Mouse (Mus musculus) heart, postnatal 0 days (tissue): ENCODE measurements around the gene Kcnmb1. TPM values are rescaled to one million over a fixed set of nuclear protein-coding genes. Genes with fewer than 3 reads are reported as not detected.
A peak's percentile ranks its signal among the peaks of the same experiment; 100 is the strongest.

Source experiments
- ATAC-seq: fragments of 200-750 bp; cut with Nextera tagmentation; 2 replicates; pipeline ENCODE4 v1.8.0; 2017; ENCODE audit warnings: low read depth, moderate number of reproducible peaks, moderate library complexity; ENCODE audit not compliant: insufficient read depth
- DNase-seq: peaks from one replicate; pipeline ENCODE4 v3.0.0-alpha.2; 2016; ENCODE audit warnings: low spot score
- H3K27ac ChIP-seq: fragments of 300-500 bp; sonication (generic); 2 replicates; pipeline ENCODE4 v1.5.1; 2014; ENCODE audit warnings: low read depth, mild to moderate bottlenecking
- H3K27me3 ChIP-seq: fragments of 300-500 bp; sonication (generic); 2 replicates; pipeline ENCODE4 v1.6.1; 2014; ENCODE audit warnings: low read length, mixed read lengths; ENCODE audit not compliant: control insufficient read depth, insufficient read depth
- H3K36me3 ChIP-seq: fragments of 300-500 bp; sonication (generic); replicated peaks from 2 replicates; pipeline ENCODE4 v1.6.1; 2014; ENCODE audit warnings: low read length, mixed read lengths; ENCODE audit not compliant: control insufficient read depth, insufficient read depth
- H3K4me1 ChIP-seq: fragments of 300-500 bp; sonication (generic); 2 replicates; pipeline ENCODE4 v1.6.1; 2014; ENCODE audit warnings: antibody characterized with exemption; ENCODE audit not compliant: control insufficient read depth, insufficient read depth
- H3K4me2 ChIP-seq: fragments of 300-500 bp; sonication (generic); 2 replicates; pipeline ENCODE4 v1.6.1; 2014; ENCODE audit warnings: low read depth, mild to moderate bottlenecking, low read length, moderate library complexity
- H3K4me3 ChIP-seq: fragments of 300-500 bp; sonication (generic); 2 replicates; pipeline ENCODE4 v1.5.1; 2014; ENCODE audit warnings: low read depth, low read length
- H3K9ac ChIP-seq: fragments of 300-500 bp; sonication (generic); replicated peaks from 2 replicates; pipeline ENCODE4 v1.6.1; 2014; ENCODE audit warnings: low read depth, low read length, mixed read lengths
- H3K9me3 ChIP-seq: fragments of 300-500 bp; sonication (generic); replicated peaks from 2 replicates; pipeline ENCODE4 v1.6.1; 2016; ENCODE audit warnings: low read length; ENCODE audit not compliant: control insufficient read depth
- CTCF ChIP-seq: IDR thresholded peaks from 2 replicates; pipeline ENCODE4 v1.5.1; 2016; ENCODE audit warnings: antibody characterized with exemption, control low read depth, low read depth
- EP300 ChIP-seq: IDR thresholded peaks from 2 replicates; pipeline ENCODE4 v1.6.1; 2016; ENCODE audit warnings: antibody characterized with exemption, low read depth
- WGBS: fragments of 180-500 bp; shearing (Covaris S2); extraction: QIAGEN DNeasy Blood & Tissue Kit; methylation state at CpG from one replicate; pipeline ENCODE4 v1.1.7; 2014; 5-methylcytosine and 5-hydroxymethylcytosine counted together
- polyA plus RNA-seq: library from polyadenylated mRNA; unstranded; fragments of >200 nt; fragmentation: Nextera tagmentation; extraction: Ambion mirVana; gene quantifications from 2 replicates; pipeline ENCODE4 v1.2.1, GENCODE M21; 2015
- total RNA-seq: library from RNA; depleted of rRNA; stranded (reverse); fragments of >200 nt; gene quantifications from 2 replicates; pipeline ENCODE4 v1.2.3, GENCODE M21; 2014; ENCODE audit warnings: low replicate concordance; rRNA removed

Kcnmb1 gene
- total and polyA plus RNA-seq, 2 experiments from 2014 or later: 0.41 to 1.6 TPM

- Histone ChIP-seq H3K36me3 (no peaks in the 10 kb centered on the region), H3K27me3 (no peaks in the 10 kb centered on the region), H3K4me1 (no peaks in the 10 kb centered on the region), H3K9ac (no peak overlapping the region), H3K4me3 (no peak overlapping the region), H3K9me3 (no peaks in the 10 kb centered on the region), H3K4me2 (no peak overlapping the region), H3K27ac (peak overlapping the region; percentile 62; the same call in 1 of the 2 replicates)
- WGBS: 72% methylated on average over 12 of the region's 12 CpGs
- DNase-seq (no peak), ATAC-seq (no peak)
- no peak for TF ChIP-seq CTCF
- no peak for TF ChIP-seq EP300
These were observed 46.7 kb downstream of the Kcnmb1 start for GRCm38 (mm10) chr11:34009316-34010087.

GRCm38 (mm10) chr11:34010133-34010858, 47.5 kb downstream of the Kcnmb1 start:
- H3K36me3 ChIP-seq: no peaks in the 10 kb centered on the region
- ATAC-seq (no peak; the same call in 1 of the 2 replicates), DNase-seq (no peak)
- H3K9ac ChIP-seq: no peak overlapping the region
- TF ChIP-seq EP300: no peak
- H3K4me1 ChIP-seq: no peaks in the 10 kb centered on the region
- peak overlapping the region; percentile 62 for H3K27ac ChIP-seq
- H3K4me3 ChIP-seq: no peak overlapping the region
- 51% methylated on average over 7 of the region's 7 CpGs for WGBS
- H3K4me2 ChIP-seq: no peak overlapping the region
- H3K27me3 ChIP-seq: no peaks in the 10 kb centered on the region
- H3K9me3 ChIP-seq: no peaks in the 10 kb centered on the region

GRCm38 (mm10) chr11:34010859-34011172, 48.0 kb downstream of the Kcnmb1 start:
- Histone ChIP-seq H3K27ac (peak overlapping the region; percentile 62; the same call in 1 of the 2 replicates), H3K4me2 (no peak overlapping the region), H3K27me3 (no peaks in the 10 kb centered on the region), H3K4me3 (no peak overlapping the region), H3K9me3 (no peaks in the 10 kb centered on the region), H3K36me3 (no peaks in the 10 kb centered on the region), H3K4me1 (no peaks in the 10 kb centered on the region), H3K9ac (no peak overlapping the region)
- TF ChIP-seq CTCF (no peak), EP300 (0 out of 2 replicates have a peak, but pooled peaks have one; percentile 19)
- DNase-seq: peak; percentile 39
- peak; percentile 74 for ATAC-seq
- 50% methylated on average over 4 of the region's 4 CpGs for WGBS

DNA sequence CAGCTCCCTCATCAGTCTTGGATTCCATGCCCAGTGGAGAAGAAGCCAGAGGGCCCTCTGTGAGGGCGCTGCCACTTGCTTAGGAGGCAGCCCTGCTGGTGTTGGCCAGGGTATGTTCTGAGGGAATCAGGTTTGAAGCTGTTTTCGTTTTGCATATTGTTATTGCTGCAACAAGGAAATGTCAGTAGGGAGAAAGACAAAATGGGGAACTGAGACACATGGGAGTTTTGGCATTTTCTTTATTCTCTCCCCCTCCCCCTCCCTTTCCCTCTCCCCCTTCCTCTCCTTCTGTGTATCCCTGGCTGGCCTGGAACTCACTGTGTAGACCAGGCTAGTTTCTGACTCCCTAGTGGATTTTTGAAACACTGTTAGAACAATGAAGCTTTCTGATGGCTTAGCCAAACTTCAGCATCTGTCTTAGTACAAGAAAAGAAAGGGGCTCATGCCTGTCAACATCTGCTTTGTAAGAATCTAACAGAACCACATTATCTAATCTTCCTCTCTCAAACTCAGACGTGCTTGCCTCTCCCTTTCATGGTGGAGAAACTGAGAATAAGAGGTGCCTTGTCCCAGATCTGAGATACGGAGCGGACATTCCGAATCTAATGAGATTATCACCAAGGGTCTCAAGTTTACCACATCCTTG, 49.3 kb downstream of the Kcnmb1 start:
- Histone ChIP-seq H3K4me3 (no peak overlapping the region), H3K9ac (no peak overlapping the region), H3K36me3 (no peaks in the 10 kb centered on the region), H3K4me1 (no peaks in the 10 kb centered on the region), H3K4me2 (no peak overlapping the region), H3K27me3 (no peaks in the 10 kb centered on the region), H3K9me3 (no peaks in the 10 kb centered on the region), H3K27ac (no peak overlapping the region)
- ATAC-seq (no peak), DNase-seq (no peak)
- WGBS: 48% methylated on average over 6 of the region's 6 CpGs
- TF ChIP-seq EP300: no peak

Other genes with a start within 250 kb of the Kcnmb1 start
- gene Kcnip1, start 30.1 kb downstream of the Kcnmb1 start, total RNA-seq: not detected in 2 replicates
- 0.05 TPM in 1 of 2 replicates, not detected in the other for gene Kcnip1, start 30.1 kb downstream of the Kcnmb1 start, polyA plus RNA-seq
- 0.08 and 1.6 TPM in 2 replicates for gene Lcp2, start 83.9 kb downstream of the Kcnmb1 start, total RNA-seq
- gene Lcp2, start 83.9 kb downstream of the Kcnmb1 start, polyA plus RNA-seq: 0.63 and 0.88 TPM in 2 replicates
- not detected in 2 replicates for gene 4930469K13Rik, start 135.5 kb downstream of the Kcnmb1 start, total RNA-seq
- not detected in 2 replicates for gene 4930469K13Rik, start 135.5 kb downstream of the Kcnmb1 start, polyA plus RNA-seq
- not detected in 2 replicates for gene Foxi1, start 245.1 kb downstream of the Kcnmb1 start, total RNA-seq
- not detected in 2 replicates for gene Foxi1, start 245.1 kb downstream of the Kcnmb1 start, polyA plus RNA-seq